Mouse (Mus musculus): ENCODE data around the gene Sri.

Sri gene

DNA sequence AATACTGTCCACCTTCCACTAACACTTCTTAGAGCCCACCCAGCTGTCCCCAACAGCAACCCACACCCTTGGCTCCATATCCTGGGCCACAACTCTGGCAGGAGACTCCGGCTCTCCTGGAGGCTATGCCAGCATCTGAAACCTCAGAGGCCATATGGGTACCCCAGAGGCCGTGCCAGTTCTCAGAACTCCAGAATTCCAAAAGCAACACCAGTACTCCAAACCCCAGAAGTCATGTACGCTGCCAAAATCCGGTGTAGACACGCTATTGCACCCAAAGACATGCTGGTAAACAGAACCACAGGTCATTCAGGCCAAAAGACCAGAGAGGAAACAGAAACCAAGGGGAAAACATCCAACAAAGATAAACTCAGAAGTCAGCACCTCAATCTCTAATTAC lies 66.4 kb downstream of the Sri start:
- no peak for DNase-seq

DNA sequence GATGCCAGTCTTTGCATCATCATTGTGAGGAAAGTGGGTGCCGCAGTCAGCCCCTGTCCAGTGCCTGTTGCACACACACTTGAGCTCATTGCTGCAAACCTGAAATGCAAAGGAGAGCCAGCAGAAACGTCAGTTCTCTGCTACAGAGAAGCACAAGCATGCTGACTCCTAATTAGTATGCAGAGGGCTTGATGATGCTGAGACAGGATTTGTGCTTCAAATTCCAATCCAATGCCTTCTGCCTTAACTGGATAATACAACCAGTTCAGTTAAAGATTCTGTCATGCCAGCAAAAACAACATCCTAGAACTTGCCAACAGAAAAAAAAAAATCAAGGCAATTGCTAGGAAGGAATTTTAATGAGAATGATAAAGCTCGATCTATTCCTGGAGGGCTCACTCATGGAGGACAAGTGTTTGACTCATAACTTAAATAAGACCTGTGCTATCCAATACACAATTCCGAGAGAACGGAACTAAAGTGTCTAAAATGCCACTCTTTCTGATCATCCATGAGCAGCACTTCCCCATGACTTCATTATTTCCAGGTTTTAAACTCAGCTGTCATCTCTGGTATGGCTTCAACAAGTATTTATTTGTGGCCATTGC lies 70.8 kb downstream of the Sri start:
- DNase-seq = no peak
